Mouse (Mus musculus): Measurements from ENCODE around the gene Sft2d2. TPM values are rescaled to one million over a fixed set of nuclear protein-coding genes. Genes with fewer than 3 reads are reported as not detected.

The Sft2d2 gene
- total RNA-seq, 2 experiments from 2014 or later: 15.5 to 17.4 TPM

DNA sequence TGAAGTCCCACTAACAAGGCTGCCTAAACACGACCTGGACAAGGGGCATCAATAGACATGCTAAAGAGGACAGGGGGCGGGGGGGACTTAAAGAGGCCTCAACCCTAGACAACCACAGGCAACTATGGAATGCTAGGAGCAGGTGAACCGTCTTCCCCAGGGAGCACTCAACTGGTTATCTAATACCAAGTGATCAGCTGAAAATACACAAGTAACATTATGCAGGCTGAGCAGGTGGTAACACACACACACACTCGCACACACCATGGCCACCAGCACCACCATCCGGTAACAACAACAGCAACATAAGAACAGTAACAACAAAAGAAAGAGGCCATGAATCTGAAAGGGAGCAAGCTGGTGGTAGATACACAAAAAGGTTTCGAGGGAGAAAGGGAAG, 4.2 kb downstream of the Sft2d2 start:
- intact Hi-C loops (cut with DNase I): no loop called here
- no peak for TF ChIP-seq CTCF (IDR thresholded peaks at IDR 0.05)
- no peak overlapping the region for H3K4me3 ChIP-seq
- no peak for DNase-seq (ENCODE audit: extremely low spot score in 1 of 2, low spot score in 2 of 2)
- H3K27ac ChIP-seq: no peak overlapping the region

DNA sequence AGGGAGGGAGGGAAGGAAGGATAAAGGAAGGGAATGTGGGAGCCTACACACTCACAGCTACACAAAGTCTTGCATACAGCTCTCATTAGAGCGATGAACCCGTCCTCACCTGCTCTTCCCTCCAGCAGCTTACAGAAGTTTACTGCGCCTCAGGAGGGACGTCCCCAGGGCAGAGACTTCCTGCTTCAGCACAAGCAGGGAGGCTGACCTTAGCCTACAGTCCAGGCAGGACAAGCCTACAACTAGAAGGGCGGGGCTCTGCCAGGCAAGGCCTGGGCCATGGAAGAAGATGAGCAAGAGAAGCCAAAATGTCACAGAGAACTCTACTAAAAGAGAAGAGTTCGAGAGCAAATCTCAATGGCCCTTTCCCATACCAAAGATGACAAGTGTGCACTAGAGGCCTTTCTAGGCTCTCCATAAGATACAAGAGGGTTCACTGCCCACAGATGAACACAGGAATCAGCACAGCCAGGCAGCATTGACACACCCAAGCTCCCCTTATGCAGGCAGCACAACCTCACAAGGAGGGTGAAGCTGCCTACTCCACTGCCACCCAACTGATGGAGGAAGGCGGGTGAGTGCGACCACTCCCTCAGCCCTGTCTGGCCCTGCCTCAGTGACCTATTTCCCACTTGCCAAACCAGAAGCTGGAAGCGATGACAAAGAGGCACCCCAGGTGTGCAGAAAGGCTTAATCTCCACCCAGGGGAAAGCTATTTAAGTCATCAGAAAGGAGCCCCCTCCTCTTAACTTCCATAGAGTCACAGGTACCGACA, 5.2 kb downstream of the Sft2d2 start:
- intact Hi-C loops (cut with DNase I): no loop called here
- TF ChIP-seq CTCF (IDR thresholded peaks at IDR 0.05): no peak
- no peak for DNase-seq (ENCODE audit: extremely low spot score in 1 of 2, low spot score in 2 of 2)

DNA sequence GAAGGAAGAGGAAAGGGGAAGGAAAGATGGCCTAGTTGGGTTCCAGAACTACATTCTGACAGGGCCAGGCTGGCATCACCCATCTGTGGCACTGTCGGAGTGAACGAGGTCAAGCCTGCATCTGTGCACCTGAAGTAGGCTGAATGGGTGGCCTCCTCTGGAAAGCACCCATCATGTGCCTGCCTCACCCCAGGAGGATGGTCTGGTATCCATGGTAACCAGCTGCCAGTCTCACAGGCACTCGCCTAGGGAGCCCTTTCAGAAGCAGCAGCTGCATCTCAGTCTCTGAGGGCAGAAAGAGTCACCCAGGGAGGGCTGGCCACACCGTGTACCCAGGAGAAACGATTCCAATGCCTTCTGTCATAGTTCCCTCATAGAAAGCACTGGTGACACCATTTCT, 6.9 kb downstream of the Sft2d2 start:
- TF ChIP-seq CTCF (IDR thresholded peaks at IDR 0.05): no peak
- no peak for DNase-seq (ENCODE audit: extremely low spot score in 1 of 2, low spot score in 2 of 2)
- no peak overlapping the region for H3K4me3 ChIP-seq
- intact Hi-C loops (cut with DNase I): no loop called here
- no peak overlapping the region for H3K27ac ChIP-seq

More for the DNA sequence above, 5.2 kb downstream of the Sft2d2 start:
- Histone ChIP-seq H3K4me3 (no peak overlapping the region), H3K27ac (no peak overlapping the region)

DNA sequence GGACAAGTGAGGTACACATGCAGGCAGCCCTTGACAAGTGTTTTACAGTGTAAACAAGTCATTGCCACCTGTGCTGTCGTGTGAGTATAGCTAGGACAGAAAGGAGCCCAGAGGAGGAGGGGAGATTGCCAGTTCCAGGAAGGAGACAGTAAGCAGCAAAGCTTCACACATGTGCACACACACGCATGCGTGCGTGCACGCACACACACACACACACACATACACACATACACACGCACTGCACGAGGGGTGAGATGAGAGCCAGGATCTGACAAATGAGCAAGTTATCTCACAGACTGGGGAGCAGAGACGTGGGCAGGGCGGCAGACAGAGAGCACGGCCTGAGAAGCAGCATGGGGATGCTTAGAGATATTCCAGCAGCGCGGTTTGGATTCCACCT, 7.7 kb downstream of the Sft2d2 start:
- intact Hi-C loops (cut with DNase I): no loop called here
- DNase-seq (ENCODE audit: extremely low spot score in 1 of 2, low spot score in 2 of 2): no peak
- H3K4me3 ChIP-seq: no peak overlapping the region
- no peak for TF ChIP-seq CTCF (IDR thresholded peaks at IDR 0.05)
- no peak overlapping the region for H3K27ac ChIP-seq

DNA sequence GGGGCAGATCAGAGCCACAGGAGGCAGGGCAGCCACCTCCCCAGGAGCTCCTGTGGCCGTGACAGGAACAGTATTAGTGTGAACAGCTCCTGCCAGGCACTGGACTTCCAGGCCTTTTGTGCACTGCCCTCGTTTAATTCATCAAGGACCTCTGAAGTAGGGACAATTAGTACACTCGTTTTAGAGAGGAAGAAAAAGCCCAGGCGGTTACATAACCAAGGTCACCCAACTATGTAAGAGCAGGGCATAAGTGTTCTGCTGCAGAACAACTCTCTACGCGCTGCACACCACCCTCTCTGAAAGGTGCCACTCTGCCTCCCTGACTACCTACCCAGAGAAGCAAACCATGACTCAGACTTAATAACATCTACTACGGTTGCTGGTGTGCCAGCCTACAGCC, 9.1 kb downstream of the Sft2d2 start:
- no peak for TF ChIP-seq CTCF (IDR thresholded peaks at IDR 0.05)
- Histone ChIP-seq H3K27ac (no peak overlapping the region), H3K4me3 (no peak overlapping the region)
- DNase-seq (ENCODE audit: extremely low spot score in 1 of 2, low spot score in 2 of 2): no peak
- intact Hi-C loops (cut with DNase I): no loop called here

DNA sequence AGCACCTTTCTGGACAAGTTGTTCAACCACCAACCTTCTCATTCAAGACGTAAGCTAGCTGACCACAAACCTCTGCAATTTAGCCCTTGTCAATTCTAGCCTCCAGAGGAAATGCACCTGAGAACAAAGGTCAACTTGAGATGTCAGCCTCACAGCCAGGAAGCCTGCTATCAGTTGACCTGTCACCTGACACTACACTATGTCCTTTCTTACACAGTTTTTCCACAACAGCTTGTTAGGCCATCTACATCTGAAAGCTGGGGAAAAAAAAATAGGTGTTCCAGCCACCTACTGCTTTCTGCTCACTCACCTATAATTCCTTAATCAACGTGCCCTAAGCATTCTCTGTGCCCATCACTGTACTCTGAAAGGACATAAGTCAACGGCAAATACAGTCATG, 10.1 kb downstream of the Sft2d2 start:
- no peak for TF ChIP-seq CTCF (IDR thresholded peaks at IDR 0.05)
- Histone ChIP-seq H3K4me3 (no peak overlapping the region), H3K27ac (no peak overlapping the region)
- intact Hi-C loops (cut with DNase I): no loop called here
- no peak for DNase-seq (ENCODE audit: extremely low spot score in 1 of 2, low spot score in 2 of 2)

DNA sequence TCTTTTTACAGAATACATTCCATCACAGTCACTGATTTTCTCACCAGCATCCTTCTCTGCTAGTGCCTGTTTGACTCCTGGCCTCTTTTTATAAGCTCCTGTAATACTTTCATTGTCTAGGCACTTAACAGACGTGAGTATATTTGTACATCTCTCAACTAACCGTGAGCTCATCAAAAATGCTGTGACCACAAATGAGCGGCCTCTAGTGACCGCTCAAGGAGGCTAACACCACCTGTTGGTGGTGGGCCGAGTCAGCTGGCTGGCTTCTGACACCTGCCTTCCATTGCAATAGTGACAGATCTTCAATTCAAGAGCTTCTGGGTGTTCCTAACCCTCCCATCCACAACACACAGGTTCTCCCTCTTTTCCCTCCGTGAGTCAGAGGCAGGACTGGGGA, 10.8 kb downstream of the Sft2d2 start:
- TF ChIP-seq CTCF (IDR thresholded peaks at IDR 0.05): no peak; the same call in 1 of the 2 replicates

DNA sequence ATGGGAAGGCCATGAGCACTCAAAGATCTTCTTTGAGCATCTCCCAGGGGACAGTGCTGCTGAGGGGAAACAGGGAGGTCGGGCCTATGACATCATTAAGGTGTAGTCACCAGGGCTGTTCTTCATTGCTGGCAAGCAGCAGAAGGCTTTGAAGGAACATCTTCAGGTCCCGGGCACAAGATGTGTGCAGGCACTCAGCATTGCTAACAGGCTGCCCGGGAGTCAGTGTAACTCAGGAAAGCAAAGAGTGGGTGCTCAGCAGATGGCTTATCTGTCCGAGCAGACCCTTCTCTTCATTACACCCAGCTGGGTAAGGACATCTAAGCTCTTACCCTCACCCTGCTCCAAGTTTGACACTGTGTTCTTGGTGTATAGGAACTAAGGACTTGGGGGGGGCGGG, 14.9 kb downstream of the Sft2d2 start:
- intact Hi-C loops (cut with DNase I): no loop called here
- Histone ChIP-seq H3K4me3 (no peak overlapping the region), H3K27ac (no peak overlapping the region)
- no peak for DNase-seq (ENCODE audit: extremely low spot score in 1 of 2, low spot score in 2 of 2)
- no peak for TF ChIP-seq CTCF (IDR thresholded peaks at IDR 0.05)

More for the DNA sequence above, 10.8 kb downstream of the Sft2d2 start:
- Histone ChIP-seq H3K27ac (no peak overlapping the region), H3K4me3 (no peak overlapping the region)
- DNase-seq (ENCODE audit: extremely low spot score in 1 of 2, low spot score in 2 of 2): no peak
- intact Hi-C loops (cut with DNase I): no loop called here

DNA sequence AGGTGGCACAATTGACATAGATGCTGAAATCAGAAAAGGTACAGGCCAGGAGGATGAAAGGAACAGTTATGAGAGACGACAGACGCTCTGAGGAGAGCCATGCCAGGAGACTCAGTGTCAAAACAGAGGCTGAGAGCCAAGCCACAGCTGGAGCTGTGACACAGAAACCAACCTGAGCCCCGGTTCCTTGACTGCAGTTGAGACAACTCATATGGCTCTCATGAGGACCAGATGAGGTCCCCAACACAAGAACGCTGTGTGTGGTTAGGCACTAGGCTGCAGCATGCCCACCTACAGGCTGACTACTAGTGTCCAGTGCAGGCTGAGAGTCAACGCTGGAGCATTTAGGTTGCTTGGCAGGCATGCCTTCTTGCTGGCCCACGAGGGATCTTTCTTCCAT, 16.2 kb downstream of the Sft2d2 start:
- no peak overlapping the region for H3K27ac ChIP-seq
- intact Hi-C loops (cut with DNase I): no loop called here
- TF ChIP-seq CTCF (IDR thresholded peaks at IDR 0.05): no peak
- H3K4me3 ChIP-seq: no peak overlapping the region
- DNase-seq (ENCODE audit: extremely low spot score in 1 of 2, low spot score in 2 of 2): no peak

DNA sequence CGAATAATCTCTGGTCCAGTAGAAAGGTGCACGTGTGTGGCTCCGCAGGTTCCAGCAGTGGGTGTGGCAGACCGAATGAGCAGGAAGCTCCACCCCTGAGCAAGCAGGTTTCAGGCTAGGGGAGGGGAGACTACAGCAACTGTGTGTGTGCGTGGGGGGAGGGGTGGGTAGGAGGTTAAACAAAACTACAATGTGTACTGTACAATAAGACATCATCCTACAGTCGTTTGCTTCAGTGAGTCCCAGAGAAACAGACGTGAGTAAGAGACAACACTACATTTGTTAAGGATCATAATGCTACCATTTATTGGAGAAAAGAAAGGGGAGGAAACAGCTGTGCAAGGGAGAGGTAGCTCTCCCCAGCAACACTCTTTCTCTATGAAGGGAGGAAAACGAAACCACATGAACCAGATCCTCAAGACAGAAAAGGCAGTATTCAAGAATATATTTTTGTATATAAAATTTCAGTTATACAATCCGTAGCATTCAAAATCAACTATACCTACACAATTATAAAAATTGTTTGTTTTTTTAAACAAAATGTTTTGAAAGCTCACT, 20.1 kb downstream of the Sft2d2 start:
- DNase-seq (ENCODE audit: extremely low spot score in 1 of 2, low spot score in 2 of 2): no peak
- no peak for TF ChIP-seq CTCF (IDR thresholded peaks at IDR 0.05)
- intact Hi-C loops (cut with DNase I): no loop called here
- no peak overlapping the region for H3K4me3 ChIP-seq
- no peak overlapping the region for H3K27ac ChIP-seq

DNA sequence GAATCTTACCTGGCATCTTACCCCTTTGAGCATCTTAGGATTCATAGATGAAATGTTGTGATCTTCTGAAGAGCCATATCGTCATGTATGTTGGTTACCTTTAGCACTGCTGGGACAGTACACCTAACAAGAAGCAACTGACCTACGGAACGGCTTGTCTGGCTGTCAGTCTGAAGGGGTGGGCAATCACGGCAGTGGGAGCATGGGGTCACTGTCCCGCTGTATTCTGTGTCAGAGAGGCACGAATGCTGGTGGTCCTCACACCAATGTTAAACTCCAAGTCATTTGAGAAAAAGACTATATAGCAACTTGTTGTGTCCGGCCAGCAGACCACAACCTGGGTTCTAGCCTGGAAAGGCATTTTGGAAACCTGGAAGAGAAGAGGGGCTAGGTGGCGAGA, 23.0 kb downstream of the Sft2d2 start:
- H3K27ac ChIP-seq: no peak overlapping the region
- no peak overlapping the region for H3K4me3 ChIP-seq
- no peak for DNase-seq (ENCODE audit: extremely low spot score in 1 of 2, low spot score in 2 of 2)
- intact Hi-C loops (cut with DNase I): no loop called here
- TF ChIP-seq CTCF (IDR thresholded peaks at IDR 0.05): no peak

DNA sequence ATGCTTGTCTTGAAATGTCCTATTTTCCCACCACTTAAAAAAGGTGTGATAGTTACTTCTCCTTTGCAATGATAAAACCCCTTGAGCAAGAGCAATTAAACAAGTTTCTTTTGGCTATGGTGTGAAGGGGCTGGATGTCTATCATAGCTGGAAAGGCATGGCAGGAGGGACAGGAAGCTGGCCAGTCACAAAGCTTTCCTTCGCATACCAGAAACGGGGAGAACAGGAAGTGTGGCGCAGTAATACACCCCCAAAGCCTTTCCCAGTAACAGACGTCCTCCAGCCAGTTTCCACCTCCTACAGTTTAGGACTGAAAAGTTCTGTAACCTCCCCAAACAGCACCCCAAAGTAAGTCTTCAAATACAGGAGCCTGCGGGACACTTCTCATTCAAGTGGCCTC, 24.1 kb downstream of the Sft2d2 start:
- TF ChIP-seq CTCF (IDR thresholded peaks at IDR 0.05): no peak
- no peak for DNase-seq (ENCODE audit: extremely low spot score in 1 of 2, low spot score in 2 of 2)
- Histone ChIP-seq H3K4me3 (no peak overlapping the region), H3K27ac (no peak overlapping the region)
- intact Hi-C loops (cut with DNase I): no loop called here

DNA sequence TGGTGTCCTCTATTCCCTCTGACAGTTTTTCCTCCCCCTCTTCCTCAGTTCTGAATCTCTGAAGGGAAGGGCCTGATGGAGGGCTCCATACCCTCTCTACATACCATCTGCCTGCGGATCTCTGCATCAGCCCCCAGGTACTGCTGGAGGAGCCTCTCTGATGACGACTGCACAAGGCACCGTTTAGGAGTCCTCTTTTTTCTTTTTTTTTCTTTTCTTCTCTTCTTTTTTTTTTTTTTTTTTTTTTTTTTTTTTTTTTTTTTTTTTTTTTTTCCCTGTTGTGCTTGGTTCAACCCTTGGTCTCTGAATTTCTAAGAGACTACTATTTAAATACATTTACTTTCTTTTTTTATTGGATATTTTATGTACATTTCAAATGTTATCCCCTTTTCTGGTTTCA, 24.8 kb downstream of the Sft2d2 start:
- intact Hi-C loops (cut with DNase I): no loop called here

More for the DNA sequence above, 24.8 kb downstream of the Sft2d2 start:
- no peak for DNase-seq (ENCODE audit: extremely low spot score in 1 of 2, low spot score in 2 of 2)
- H3K4me3 ChIP-seq: no peak overlapping the region
- TF ChIP-seq CTCF (IDR thresholded peaks at IDR 0.05): no peak
- H3K27ac ChIP-seq: no peak overlapping the region
